Mouse (Mus musculus) heart, adult 8-10 months (tissue): ENCODE measurements around the gene Kazn. TPM values are rescaled to one million over a fixed set of nuclear protein-coding genes. Genes with fewer than 3 reads are reported as not detected.

Experiments
- DNase-seq: peaks from one replicate; pipeline ENCODE4 v3.0.0; 2022; ENCODE audit warnings: low spot score
- total RNA-seq, 4 experiments: library from RNA; stranded (reverse); gene quantifications; 2 replicates each; pipeline ENCODE4 v1.2.4; 2022

The Kazn gene
- total RNA-seq, 4 experiments from 2014 or later, result 2.9 to 4.0 (median 3.5) TPM

- DNase-seq, result peak; percentile 18
Observed at GRCm38 (mm10) chr4:142121164-142121563, 118.0 kb downstream of the Kazn start.

- DNase-seq, result no peak
Observed at GRCm38 (mm10) chr4:142118522-142118921, 120.7 kb downstream of the Kazn start.

- no peak for DNase-seq
Observed at GRCm38 (mm10) chr4:142117993-142118392, 121.2 kb downstream of the Kazn start.

GRCm38 (mm10) chr4:142113306-142113705 lies 125.9 kb downstream of the Kazn start:
- DNase-seq, result no peak

GRCm38 (mm10) chr4:142103081-142103671 lies 136.0 kb downstream of the Kazn start:
- no peak for DNase-seq

GRCm38 (mm10) chr4:142098303-142098702 lies 140.9 kb downstream of the Kazn start:
- peak; percentile 86 for DNase-seq

- DNase-seq, result peak; percentile 80
Observed at GRCm38 (mm10) chr4:142097871-142098270, 141.3 kb downstream of the Kazn start.

- peak; percentile 78 for DNase-seq
Observed at GRCm38 (mm10) chr4:142095513-142096241, 143.5 kb downstream of the Kazn start.

- no peak for DNase-seq
Observed at GRCm38 (mm10) chr4:142094386-142094785, 144.8 kb downstream of the Kazn start.

- no peak for DNase-seq
Observed at GRCm38 (mm10) chr4:142091100-142091499, 148.1 kb downstream of the Kazn start.

- DNase-seq, result no peak
Observed at GRCm38 (mm10) chr4:142089966-142090365, 149.2 kb downstream of the Kazn start.

GRCm38 (mm10) chr4:142088836-142089235 lies 150.4 kb downstream of the Kazn start:
- no peak for DNase-seq

GRCm38 (mm10) chr4:142088409-142088808 lies 150.8 kb downstream of the Kazn start:
- DNase-seq, result no peak

- no peak for DNase-seq
Observed at GRCm38 (mm10) chr4:142084936-142085563, 154.2 kb downstream of the Kazn start.

GRCm38 (mm10) chr4:142084131-142084899 lies 154.9 kb downstream of the Kazn start, which contains the start of gene Tmem51:
Tmem51 (minus strand) TSS chr4:142084304.
- DNase-seq, result no peak

GRCm38 (mm10) chr4:142083762-142084130 lies 155.5 kb downstream of the Kazn start:
- DNase-seq, result peak; percentile 64

GRCm38 (mm10) chr4:142083193-142083592 lies 156.0 kb downstream of the Kazn start:
- DNase-seq, result no peak

- no peak for DNase-seq
Observed at GRCm38 (mm10) chr4:142082703-142083102, 156.5 kb downstream of the Kazn start.

- DNase-seq, result peak; percentile 46
Observed at GRCm38 (mm10) chr4:142081631-142082283, 157.4 kb downstream of the Kazn start.

GRCm38 (mm10) chr4:142080901-142081630 lies 158.1 kb downstream of the Kazn start:
- DNase-seq, result no peak

- DNase-seq, result no peak
Observed at GRCm38 (mm10) chr4:142080487-142080767, 158.8 kb downstream of the Kazn start.
